Mouse (Mus musculus): ENCODE data around the gene St13.

DNA sequence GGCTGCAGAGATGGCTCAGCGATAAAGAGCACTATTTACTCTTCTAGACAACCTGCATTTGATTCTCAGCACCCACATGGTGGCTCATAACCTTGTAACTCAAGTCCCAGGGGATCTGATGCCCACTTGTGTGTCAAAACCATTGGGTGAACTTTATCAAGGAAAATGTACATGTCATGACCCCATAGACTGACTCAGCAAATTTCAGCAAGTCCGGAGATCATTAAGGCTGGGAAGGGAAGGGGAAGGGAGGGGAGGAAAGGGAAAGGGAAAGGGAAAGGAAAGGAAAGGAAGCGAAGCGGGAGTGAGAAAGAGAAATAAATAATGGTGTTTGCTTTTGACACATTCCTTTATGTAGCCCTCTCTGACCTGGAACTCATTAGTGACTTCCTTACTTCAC, 18.2 kb upstream of the St13 start:
- TF ChIP-seq CTCF (conservative IDR thresholded peaks at IDR 0.05; ENCODE audit: low read length) (no peak), POU5F1 (IDR thresholded peaks at IDR 0.05; ENCODE audit: borderline replicate concordance, low read length) (no peak), NANOG (IDR thresholded peaks at IDR 0.05; ENCODE audit: borderline replicate concordance, low read length) (no peak)
